Mouse (Mus musculus) gonadal fat pad, adult 2 months (tissue): Measurements from ENCODE around the gene Dlg3. TPM values are rescaled to one million over a fixed set of nuclear protein-coding genes. Genes with fewer than 3 reads are reported as not detected.

Source experiments
- DNase-seq: peaks from one replicate; pipeline ENCODE4 v3.0.0-alpha.2; 2012; ENCODE audit warnings: low read depth
- polyA plus RNA-seq: library from polyadenylated mRNA; depleted of rRNA; stranded (reverse); fragments of >200 nt; gene quantifications from 2 replicates; pipeline ENCODE4 v1.2.3, GENCODE M21; 2012; rRNA removed

Gene Dlg3
- polyA plus RNA-seq, 1 experiment = 12.6 TPM

DNA sequence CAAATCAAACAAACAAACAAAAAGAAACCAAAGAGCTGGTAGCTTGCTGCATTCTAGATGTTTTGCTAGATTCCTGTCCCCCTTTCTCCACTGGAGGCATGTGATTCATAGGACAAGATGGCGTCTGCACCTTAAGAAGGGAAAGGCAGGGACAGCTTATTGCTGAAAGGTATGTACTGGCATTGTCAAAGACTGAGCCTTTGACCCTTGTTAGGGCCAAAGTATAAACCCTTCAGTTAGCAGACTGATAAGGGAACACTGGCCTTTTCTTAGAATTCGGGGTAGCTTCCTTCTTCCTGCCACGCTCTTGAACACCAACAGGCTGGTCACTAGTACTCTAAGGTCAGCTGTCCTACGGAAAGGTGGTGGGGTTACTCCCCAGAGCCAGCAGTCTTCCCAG lies 29.8 kb downstream of the Dlg3 start:
- no peak for DNase-seq

DNA sequence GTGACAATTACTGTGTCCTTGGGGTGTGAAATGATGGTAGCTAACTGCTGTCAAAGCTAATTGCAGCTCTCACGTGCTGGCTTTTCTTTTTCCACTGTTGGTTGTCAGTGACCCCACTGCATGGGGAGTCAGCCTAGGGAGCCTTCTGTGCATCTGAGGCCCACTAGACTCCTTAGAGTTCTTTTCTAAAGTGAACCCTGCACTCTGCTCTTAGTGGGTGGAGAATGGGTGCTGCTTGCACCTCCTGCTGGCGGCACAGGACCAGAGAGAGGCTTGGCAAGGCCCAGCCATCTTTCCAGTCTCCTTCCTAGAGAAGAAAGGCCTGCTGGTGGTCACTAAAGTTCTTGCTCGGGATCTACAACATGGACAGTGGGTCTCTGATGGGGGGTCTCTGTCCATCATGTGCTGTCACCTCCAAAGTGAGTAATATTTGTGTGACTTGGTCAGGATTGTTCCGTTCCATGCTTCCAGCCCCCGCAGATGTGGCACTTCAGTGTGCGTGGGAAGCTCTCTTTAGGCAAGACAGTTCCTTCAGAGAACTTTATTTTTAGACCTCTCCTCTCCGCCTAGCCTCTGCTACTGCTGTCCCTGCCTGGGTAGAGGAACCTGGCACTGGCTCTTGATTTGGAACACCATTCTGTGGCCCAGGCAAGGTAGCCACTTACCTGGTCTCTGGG lies 30.5 kb downstream of the Dlg3 start:
- no peak for DNase-seq

DNA sequence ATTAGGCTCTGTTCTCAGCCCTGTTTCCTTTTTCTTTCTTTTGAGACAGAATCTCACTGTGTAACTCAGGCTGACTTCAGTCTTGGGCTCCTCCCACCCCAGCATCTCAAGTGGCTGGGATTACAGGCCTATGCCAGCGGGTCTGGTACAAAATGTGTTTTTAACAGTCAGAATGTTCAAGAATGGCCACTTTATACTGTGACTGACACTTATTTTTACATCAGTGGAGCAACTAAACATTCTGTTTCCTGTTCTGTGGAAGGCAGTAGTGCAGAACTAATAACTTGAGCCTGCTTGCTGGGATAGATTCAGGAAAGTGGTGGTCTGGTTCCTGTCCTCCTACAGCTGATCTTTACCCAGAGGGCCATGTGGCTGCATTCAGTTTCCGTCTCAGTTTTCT lies 33.1 kb downstream of the Dlg3 start:
- no peak for DNase-seq

GRCm38 (mm10) chrX:100802034-100802433 lies 34.5 kb downstream of the Dlg3 start:
- DNase-seq = no peak

DNA sequence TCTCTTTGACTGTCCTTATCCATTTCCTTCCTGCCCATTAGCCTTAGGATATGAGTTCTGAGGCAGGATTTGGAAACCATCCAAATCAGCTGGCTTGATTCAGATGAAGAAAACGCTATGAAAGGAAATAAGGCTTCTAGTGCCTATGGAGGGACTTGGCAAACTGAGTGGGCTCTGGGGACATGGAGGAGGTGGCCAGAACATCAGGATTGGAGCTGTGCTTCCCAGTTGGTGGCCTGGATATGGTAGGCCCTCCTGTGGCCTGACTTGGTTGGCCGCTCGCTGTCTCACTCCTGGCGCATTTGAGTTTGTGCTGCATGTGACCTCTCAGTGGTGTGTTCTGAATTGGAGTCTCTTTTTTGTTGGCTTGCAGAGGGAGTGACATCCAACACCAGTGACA lies 43.6 kb downstream of the Dlg3 start:
- DNase-seq = no peak

DNA sequence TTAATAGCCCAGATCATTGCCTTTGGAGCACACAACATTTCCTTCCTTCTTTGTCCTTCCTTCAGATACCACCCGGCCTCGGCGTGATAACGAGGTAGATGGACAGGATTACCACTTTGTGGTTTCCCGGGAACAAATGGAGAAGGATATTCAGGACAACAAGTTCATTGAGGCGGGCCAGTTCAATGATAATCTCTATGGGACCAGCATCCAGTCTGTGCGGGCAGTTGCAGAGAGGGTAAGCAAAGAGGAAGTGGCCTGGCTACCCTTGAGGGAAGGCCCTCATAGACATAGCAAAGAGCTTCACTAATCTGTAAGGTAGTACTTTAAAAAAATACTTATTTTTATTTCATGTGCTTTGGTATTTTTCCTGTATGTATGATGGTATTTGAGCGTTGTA lies 46.6 kb downstream of the Dlg3 start:
- DNase-seq = no peak

DNA sequence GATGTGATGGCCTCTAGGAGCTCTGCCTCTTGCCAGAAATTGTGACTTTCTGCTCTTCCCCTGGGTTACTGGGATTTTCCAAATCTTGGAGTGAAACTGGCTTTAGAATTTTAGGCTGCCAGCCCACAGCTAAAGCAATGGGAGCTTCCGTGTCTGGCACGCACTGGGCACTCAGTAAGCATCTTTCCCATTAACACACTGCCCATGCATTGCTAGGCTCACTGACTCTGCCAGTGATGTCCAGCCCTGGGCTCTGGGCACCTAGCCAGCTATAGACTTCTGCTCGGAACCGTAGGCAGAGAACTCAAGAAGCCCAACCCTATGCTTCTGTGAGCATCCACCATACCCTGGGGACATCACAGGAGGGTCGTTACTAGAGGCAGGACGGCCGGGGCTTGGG lies 48.2 kb downstream of the Dlg3 start:
- DNase-seq = no peak

DNA sequence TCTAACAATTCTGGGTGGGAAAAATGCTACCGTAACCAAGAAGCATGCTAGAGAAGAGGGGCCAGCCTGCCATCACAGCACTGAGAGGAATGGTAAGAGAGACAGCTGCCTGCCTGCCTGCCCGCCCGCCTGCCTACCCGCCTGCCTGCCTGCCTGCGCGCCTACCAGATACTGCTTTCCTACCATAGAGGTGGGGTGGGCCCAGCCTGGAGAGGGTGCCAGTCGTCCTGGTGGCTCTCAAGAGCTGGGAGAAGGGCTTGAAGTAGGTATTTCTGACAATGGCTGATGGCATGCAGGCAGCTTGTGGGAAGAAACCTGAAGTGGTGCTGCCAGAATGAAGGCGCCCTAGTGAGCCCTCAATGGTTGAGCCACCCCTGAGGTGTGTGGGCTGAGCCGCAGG lies 51.2 kb downstream of the Dlg3 start:
- no peak for DNase-seq

DNA sequence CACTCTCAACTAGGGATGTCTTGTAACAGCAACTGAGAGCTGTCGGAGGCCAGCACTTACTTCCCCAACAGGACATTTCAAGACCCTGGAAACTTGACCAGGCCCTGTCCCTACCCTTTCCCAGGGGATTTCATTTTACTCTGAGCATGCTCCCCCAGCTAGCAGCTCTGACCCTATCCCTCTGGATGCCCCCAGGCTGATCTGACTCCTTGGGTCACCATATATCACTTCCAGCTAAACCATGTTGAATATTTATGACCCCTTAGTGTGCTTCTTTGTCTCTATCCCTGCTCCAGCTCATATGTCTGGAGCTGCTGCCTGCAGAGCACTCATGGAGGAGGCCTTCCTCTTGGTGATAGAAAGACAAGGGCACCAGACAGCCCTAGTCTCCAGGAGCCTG lies 53.6 kb downstream of the Dlg3 start:
- DNase-seq = no peak

GRCm38 (mm10) chrX:100825557-100825956 lies 58.0 kb downstream of the Dlg3 start:
- no peak for DNase-seq

DNA sequence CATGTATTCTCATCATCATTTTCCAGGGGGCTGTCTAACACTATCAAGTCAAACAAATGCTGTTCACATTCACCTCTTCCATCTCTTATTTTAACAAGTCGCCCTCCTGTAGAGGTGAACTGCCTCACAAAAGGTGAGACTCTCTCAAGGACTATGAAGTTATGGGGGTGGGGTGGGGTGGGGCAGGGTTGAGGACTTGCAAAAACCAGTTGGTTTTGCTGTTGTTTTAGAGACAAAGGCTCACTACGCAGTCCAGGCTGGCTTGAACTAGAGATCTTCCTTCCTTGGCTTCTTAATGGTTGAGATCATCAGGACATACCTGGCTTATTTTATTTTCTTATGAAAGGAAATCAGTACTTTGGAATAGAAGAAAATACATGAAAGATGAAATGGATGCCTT lies 65.3 kb downstream of the Dlg3 start:
- DNase-seq = no peak

- peak; percentile 71 for DNase-seq
Observed at GRCm38 (mm10) chrX:100839211-100839610, 71.7 kb downstream of the Dlg3 start.

Other genes with a start within 250 kb of the Dlg3 start
- gene Dgat2l6, start 242.9 kb upstream of the Dlg3 start, polyA plus RNA-seq = not detected in 2 replicates
- not detected in 2 replicates for gene Awat1, start 195.5 kb upstream of the Dlg3 start, polyA plus RNA-seq
- gene P2ry4, start 172.9 kb upstream of the Dlg3 start, polyA plus RNA-seq = 0.03 TPM in 1 of 2 replicates, not detected in the other
- not detected in 2 replicates for gene Arr3, start 162.2 kb upstream of the Dlg3 start, polyA plus RNA-seq
- gene Kif4, start 142.0 kb upstream of the Dlg3 start, polyA plus RNA-seq = 0.27 and 0.30 TPM in 2 replicates
- gene Pdzd11, start 141.2 kb upstream of the Dlg3 start, polyA plus RNA-seq = 30.7 and 34.2 TPM in 2 replicates
- 2.1 and 2.2 TPM in 2 replicates for gene Gdpd2, start 37.8 kb upstream of the Dlg3 start, polyA plus RNA-seq